Mouse (Mus musculus): ENCODE data around the gene Galnt11.

Galnt11 gene

GRCm38 (mm10) chr5:25254491-25254890, 32.8 kb downstream of the Galnt11 start:
- no peak for DNase-seq

GRCm38 (mm10) chr5:25256686-25257085, 35.0 kb downstream of the Galnt11 start:
- DNase-seq, result no peak

GRCm38 (mm10) chr5:25261452-25261851, 39.7 kb downstream of the Galnt11 start:
- no peak for DNase-seq

- no peak for DNase-seq
Observed at GRCm38 (mm10) chr5:25262266-25262665, 40.6 kb downstream of the Galnt11 start.

- DNase-seq, result no peak
Observed at GRCm38 (mm10) chr5:25268258-25268888, 46.7 kb downstream of the Galnt11 start.

GRCm38 (mm10) chr5:25275629-25276028, 53.9 kb downstream of the Galnt11 start:
- DNase-seq, result no peak

- no peak for DNase-seq
Observed at GRCm38 (mm10) chr5:25276365-25276764, 54.7 kb downstream of the Galnt11 start.

- no peak for DNase-seq
Observed at GRCm38 (mm10) chr5:25283988-25284387, 62.3 kb downstream of the Galnt11 start.

GRCm38 (mm10) chr5:25296830-25297229, 75.1 kb downstream of the Galnt11 start:
- DNase-seq, result peak; percentile 3

- DNase-seq, result no peak
Observed at GRCm38 (mm10) chr5:25310226-25310625, 88.5 kb downstream of the Galnt11 start.

GRCm38 (mm10) chr5:25313881-25314280, 92.2 kb downstream of the Galnt11 start:
- DNase-seq, result no peak

All from embryo, embryonic 11 days (tissue).